Mouse (Mus musculus) NIH3T3 (cell line): Measurements from ENCODE around the gene Cat.

ENCODE experiments used
- DNase-seq: peaks from one replicate; pipeline ENCODE4 v3.0.0-alpha.2; 2012; ENCODE audit warnings: low read depth

The Cat gene

DNA sequence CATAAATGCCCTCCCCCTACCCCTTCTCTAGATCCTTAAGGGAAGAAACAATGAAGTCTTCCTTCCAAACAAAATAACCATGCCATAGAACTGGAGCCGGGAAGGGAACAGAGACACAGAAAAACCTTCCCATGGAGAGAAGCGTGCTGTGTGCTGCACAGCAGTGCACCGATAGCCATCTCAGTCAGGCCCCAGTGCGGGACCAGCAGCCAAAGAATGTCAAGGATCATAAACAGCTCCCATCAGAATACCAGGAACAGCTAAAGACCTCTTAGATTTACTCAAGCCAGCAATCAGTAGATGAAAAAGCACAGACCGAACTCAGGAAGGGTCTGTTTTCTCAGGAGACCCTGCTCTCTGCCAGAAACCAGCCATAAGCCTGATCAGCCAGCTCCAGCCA lies 48.4 kb downstream of the Cat start:
- no peak for DNase-seq

DNA sequence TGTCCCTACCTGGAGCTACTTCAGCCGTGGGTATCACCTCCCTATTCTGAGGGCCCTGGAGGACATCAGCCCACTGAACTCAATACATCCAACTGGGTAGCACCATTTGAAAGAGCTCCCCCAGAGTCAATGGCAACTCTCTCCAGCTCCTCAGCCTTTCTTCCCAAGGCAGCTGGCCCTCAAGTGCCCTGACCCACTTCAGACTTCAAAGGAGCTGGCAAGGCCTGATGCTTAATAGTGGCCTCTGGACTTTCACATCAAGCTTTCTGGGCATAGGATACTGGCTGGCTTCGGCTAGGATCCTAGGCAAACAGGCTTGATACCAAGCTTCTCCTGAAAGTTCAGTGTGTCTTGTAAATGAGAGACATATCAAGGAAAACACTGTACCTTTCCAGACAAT lies 49.9 kb downstream of the Cat start:
- DNase-seq = no peak

DNA sequence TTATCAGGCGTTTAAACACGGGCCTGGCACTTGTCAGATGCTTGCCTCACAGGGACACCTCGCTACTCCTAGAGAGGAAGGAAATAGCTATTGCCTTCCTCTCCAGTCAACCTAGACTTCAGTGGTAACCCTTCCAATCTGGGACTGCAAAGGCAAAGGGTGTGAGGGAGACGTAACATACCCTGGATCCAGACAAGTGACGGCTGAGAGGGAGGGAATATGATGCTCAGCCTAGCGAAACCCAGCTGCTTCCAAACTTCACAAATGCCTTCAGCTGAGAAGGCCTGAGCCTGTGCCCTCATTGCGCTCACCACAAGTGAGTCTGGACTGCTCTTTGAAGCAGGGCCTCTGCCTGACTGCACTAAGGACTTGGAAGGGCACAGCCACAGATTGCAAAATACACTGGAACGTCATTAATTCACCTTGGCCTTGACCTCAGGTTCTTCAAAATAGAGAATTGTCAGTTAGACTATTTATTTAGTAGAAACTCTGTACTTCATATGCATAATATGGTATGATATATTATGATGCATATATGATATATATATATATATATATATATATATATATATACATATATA lies 52.2 kb downstream of the Cat start:
- no peak for DNase-seq

DNA sequence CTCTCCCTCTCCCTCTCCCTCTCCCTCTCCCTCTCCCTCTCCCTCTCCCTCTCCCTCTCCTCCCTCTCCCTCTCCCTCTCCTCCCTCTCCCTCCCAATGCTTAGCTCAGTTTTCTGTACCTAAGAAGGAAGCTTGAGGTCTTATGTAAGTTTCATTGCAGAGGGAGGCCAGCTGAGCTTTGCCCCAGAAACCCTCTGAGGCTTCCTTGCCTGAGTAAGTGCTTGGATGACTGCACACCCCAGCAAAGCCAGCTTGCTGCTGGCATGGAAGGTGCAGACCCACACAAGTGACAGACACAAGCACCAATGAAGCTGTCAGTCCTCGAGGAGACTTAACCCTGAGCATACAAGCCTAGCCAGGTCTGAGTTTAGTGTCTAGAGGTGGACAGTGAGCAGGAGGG lies 54.2 kb downstream of the Cat start:
- no peak for DNase-seq

DNA sequence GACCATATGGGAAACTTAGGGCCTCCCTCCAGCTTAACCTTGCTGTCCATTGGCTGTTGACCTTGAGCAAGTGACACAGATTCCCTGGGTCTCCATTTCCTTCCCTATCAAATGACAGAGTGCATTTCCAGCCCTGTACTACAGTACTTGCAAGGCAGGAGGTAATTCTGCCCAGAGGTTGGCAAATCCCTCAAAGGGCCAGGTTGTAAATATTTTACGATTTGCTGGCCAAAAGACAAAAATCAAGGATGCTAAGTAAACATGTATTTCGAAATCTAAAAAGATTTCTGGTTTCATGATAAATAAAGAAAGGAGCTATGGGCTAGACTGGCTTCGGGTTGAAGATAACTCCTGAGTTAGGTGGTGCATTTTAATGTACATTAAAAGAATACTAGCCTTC lies 56.6 kb downstream of the Cat start:
- DNase-seq = no peak

DNA sequence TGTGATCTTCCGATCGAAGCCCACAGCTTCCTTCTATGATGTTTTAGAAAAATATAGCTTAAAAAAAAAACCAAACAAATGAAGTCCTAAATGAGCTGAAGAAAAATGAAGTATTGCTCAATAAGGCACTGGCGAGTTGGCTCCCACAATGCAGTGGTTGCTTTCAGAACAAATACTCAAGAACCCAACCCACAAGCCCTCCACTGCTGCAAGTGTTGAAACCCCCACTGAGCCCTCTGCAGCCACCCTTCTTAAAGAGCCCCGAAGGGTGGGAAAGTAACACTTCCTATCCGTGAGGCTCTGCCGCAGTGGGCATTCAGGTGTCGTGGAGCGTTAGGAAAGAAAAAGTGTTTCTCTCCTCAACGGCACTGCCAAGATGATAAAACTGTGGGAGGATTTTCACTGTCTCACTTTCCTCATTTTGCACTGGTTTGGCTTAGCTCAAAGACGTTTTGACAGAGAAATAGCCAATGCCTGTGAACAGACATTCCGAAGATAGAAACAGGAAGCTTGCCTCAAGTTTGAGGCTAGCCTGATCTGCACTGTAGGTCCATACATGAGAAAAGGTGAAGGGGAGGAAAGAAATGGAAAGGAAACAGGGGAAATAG lies 59.4 kb downstream of the Cat start:
- DNase-seq = no peak

DNA sequence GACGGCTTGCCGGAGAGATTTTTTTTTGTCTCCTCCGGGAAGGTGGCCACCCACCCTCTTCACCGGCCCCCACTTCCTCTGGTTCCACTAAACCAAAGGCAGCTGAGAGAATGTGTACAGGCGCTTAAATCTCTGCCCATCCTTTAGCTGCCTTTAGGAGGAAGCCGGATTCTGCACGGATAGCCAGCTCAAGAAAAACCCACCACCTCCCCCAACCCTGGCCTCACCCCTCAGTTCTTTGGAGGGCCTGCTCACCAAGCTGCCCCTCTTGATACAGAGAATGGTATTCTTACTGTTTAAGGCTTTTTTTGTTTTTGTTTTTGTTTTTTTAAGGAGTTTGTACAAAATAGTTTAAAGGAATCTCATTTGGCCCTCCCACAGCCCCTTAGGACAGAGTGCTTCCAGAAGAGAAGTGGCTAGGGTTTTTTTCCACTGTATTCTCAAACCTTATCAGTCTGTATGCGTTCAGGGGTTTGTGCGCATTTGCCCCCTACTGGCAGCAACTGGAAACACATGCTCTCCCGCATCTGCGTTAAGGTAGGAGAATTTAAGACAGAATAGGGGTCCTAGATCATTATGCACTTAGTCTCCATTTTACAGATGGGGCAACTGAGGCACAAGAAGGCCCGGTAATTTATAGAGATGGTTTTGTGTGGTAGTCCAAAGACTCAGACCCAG lies 60.5 kb downstream of the Cat start:
- peak; percentile 72 for DNase-seq

DNA sequence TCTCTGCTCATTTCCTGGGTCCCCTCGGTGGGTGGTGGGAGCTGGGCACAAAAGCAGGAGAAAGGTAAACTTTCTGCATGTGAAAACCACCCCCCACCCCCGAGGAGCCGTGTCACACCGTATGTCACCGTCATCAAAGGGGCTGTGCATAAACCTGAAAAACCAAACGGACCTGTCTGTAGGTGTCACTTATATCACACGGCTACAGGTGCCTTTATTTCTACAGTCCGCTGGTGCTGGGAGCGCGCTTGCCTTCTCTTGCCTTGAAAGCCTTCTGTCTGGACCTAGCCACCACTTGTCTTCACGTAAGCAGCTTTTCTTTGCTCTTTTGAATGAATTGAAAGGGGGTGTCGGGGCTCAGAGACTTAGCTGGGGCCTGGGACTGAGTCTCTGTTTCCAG lies 61.1 kb downstream of the Cat start:
- DNase-seq = no peak

DNA sequence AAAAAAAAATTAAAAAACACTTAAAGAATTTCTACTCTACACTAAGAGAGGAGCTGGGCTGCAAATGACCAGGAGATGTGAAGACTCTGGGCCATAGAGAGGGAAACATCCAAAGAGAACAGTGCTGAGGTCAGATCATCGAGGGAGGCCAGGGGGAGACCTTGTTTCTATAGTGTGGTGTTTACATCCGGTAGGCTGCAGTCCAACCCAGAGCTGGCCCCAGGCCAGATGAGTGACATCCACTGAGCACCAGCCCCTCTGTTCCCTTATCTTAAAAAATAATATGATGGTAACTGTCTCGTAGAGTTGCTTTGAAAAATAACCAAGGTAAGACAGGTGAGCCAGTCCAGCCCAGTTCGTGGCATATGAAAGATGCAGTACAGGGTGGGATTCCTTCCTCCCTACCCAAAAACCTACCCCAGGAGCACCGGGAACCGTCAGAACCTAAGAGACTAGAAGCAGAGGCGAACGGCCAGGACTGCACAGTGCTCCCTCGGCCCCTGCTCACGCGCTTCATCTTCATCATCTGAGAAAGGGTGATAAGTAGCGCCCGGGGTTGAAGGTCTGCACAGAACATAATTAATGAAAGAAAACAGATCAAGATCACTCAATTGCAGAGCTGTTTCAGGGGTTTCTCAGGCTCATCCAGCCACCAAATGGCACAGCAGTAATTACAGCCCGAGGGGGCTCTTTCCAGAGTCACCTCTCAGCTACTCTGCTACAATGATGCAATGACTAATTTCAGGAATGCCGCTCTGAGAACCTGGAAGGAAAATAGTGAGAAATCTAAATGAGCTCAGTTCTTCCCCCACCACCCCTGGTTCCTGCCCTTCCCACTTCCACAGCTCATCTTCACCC lies 64.1 kb downstream of the Cat start:
- DNase-seq = no peak

DNA sequence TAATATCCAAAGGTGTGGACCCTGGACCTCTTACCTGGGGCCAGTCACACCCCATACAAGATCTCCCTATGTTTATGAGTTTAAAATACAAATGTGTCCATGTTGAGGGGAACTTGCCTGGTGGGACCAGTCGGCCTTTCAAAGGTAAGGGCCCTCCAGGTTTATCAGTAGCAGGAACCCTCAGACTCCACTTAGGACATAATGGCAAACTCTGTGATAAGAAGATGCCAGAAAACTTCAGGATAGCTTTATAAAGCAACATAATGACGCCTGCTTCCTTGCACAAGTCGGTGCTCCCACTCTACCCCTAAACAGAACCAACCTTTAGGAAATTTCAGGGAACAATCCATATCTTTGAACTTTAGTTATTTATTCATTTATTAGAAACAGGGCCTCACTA lies 69.2 kb downstream of the Cat start:
- no peak for DNase-seq

DNA sequence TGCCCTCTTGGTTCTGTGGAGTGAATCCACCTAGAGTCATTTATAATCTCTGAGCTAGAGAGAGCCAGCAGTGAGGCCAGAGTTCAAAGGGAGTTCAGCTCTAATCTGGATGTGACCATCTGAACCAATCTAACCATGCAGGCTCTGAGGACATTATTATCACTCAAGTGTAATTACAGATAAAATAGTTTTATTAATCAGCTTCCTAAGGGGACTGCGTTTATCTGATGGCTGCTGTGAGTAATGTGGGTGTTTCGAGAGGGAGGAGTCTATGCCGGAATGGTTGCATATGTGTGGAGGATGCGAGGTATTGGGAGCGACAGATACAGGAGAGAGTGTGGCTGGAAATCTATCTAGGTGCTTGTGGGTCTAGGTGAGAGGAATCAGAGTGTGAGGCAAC lies 71.6 kb downstream of the Cat start:
- DNase-seq = no peak

DNA sequence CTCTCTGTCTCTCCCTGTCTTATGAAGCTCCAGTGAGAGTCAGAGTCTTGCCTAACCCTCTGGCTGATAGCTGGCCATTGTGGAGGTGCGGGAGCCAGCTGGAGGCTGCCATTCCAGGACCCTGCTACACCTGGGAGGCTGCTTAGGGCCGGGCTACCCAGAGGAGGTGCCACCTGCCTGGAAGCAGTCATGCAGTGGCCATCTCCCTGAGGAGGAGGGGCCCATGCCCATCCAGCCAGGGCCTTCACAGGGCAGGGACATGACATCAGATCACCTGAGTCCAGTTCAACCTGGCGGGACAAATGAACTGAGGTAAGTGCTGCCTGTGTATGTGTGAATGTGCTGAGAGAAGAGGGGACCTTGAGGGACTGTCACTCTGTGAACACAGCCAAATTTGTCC lies 73.1 kb downstream of the Cat start:
- DNase-seq = no peak

DNA sequence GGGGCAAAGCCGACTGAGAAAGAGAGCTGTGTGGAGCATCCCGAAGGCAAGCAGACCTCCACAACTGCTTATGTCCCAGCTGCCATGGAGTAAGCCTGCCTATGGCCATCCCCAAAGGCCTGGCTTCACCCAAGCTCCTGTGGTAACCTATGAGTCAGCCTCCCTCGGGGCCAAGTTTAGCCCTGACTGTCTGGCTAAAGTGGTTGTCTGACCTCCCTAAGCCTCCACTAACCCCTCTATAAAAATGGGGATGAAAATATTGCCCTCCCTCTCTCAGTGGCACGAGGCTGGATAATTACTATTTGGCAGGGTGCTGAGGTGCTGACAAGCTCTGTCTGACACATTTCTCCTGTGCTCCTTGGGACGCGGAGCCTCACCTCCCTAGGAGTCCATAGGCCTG lies 73.6 kb downstream of the Cat start, which contains the start of gene Elf5:
Elf5 (plus strand) TSS at position 341 of the 400 bp plus-strand sequence.
- peak; percentile 3 for DNase-seq

DNA sequence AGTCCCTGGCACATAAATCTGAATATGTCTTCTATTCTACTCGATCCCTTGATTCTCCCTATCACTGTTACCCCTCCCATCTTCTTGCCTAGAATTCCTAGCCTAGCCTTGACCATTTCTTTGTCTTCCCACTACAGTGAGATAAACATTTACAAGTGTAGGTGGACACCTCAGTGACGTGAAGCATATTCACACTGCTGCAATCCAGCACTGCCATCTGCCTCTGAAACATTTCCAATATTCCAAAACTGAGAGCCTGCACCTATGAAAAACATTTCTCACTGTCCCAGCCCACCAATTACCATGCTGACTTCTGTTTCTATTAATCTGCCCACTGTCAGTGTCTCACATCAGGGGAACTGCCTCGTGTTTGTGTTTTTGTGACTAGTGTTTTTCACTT lies 78.7 kb downstream of the Cat start:
- DNase-seq = no peak
